Mouse (Mus musculus) left cerebral cortex, adult 8-10 months (tissue): ENCODE measurements at regions not wholly inside any gene's neighbourhood (a gene's known extent, or its start where the extent isn't known, plus 50 kb on each side); places are given as distances from the start of the nearest gene placed in this dataset.
A peak's percentile ranks its signal among the peaks of the same experiment; 100 is the strongest.

Experiments
- DNase-seq, 2 experiments: peaks; one replicate each; pipeline ENCODE4 v3.0.0; 2022; ENCODE audit warnings: low spot score in 2 of 2

- DNase-seq = peak in 1 of 2 experiments; percentile 12
Measured at GRCm38 (mm10) chr8:10825192-10825926, 182.9 kb downstream of the Irs2 start.

GRCm38 (mm10) chr8:10821901-10822300, 186.4 kb downstream of the Irs2 start:
- DNase-seq = no peak

- no peak for DNase-seq
Measured at GRCm38 (mm10) chr8:10814499-10814898, 193.8 kb downstream of the Irs2 start.

- DNase-seq = peak; percentile 44 to 61
Measured at GRCm38 (mm10) chr8:10812060-10812670, 196.1 kb downstream of the Irs2 start.

GRCm38 (mm10) chr8:10807040-10807439, 201.2 kb downstream of the Irs2 start:
- no peak for DNase-seq

GRCm38 (mm10) chr8:10805405-10806151, 202.7 kb downstream of the Irs2 start:
- DNase-seq = no peak

- DNase-seq = no peak
Measured at GRCm38 (mm10) chr8:10804974-10805373, 203.3 kb downstream of the Irs2 start.

GRCm38 (mm10) chr8:10802003-10802402, 206.3 kb downstream of the Irs2 start:
- DNase-seq = no peak

GRCm38 (mm10) chr8:10801580-10801979, 206.7 kb downstream of the Irs2 start:
- no peak for DNase-seq

GRCm38 (mm10) chr8:10798444-10798843, 209.8 kb downstream of the Irs2 start:
- DNase-seq = no peak

GRCm38 (mm10) chr8:10794367-10795189, 213.7 kb downstream of the Irs2 start:
- no peak for DNase-seq

GRCm38 (mm10) chr8:10793670-10794366, 214.4 kb downstream of the Irs2 start:
- no peak for DNase-seq

GRCm38 (mm10) chr8:10788496-10789200, 219.6 kb downstream of the Irs2 start:
- DNase-seq = no peak

- no peak for DNase-seq
Measured at GRCm38 (mm10) chr8:10785801-10786200, 222.5 kb downstream of the Irs2 start.

GRCm38 (mm10) chr8:10785311-10785710, 222.9 kb downstream of the Irs2 start:
- no peak for DNase-seq

GRCm38 (mm10) chr8:10784481-10784880, 223.8 kb downstream of the Irs2 start:
- no peak for DNase-seq

GRCm38 (mm10) chr8:10781860-10782259, 226.4 kb downstream of the Irs2 start:
- no peak for DNase-seq

- DNase-seq = no peak
Measured at GRCm38 (mm10) chr8:10779636-10780035, 228.6 kb downstream of the Irs2 start.

- DNase-seq = no peak
Measured at GRCm38 (mm10) chr8:10775202-10776010, 232.9 kb downstream of the Irs2 start.
